Mouse (Mus musculus) CD4-positive, CD25-positive, alpha-beta regulatory T cell, adult 2 months (primary cell): Measurements from ENCODE around the gene Fam222a.

Experiments
- DNase-seq: peaks from one replicate; pipeline ENCODE4 v3.0.0-alpha.2; 2012; ENCODE audit warnings: low read depth, low spot score

Gene Fam222a

GRCm38 (mm10) chr5:114653656-114654437 is 86.0 kb downstream of the Fam222a start:
- DNase-seq, result no peak

- no peak for DNase-seq
Observed at GRCm38 (mm10) chr5:114655721-114656120, 87.9 kb downstream of the Fam222a start.

- DNase-seq, result no peak
Observed at GRCm38 (mm10) chr5:114656305-114656704, 88.5 kb downstream of the Fam222a start.

GRCm38 (mm10) chr5:114657426-114657825 is 89.6 kb downstream of the Fam222a start:
- DNase-seq, result no peak

- no peak for DNase-seq
Observed at GRCm38 (mm10) chr5:114658255-114658654, 90.4 kb downstream of the Fam222a start, which contains the start of gene Trpv4. Gene Trpv4, minus strand, starts transcription at chr5:114658421.

GRCm38 (mm10) chr5:114661029-114661428 is 93.2 kb downstream of the Fam222a start:
- DNase-seq, result no peak
